Mouse (Mus musculus) frontal cortex, postnatal 10 days (tissue): ENCODE results near the gene Pabpc1l.
A peak's percentile ranks its signal among the peaks of the same experiment; 100 is the strongest.

Experiments used
- DNase-seq, 2 experiments: peaks; one replicate each; pipeline ENCODE4 v3.0.0; 2022; ENCODE audit warnings: low spot score in 2 of 2, mixed read lengths in 1 of 2

Gene Pabpc1l

GRCm38 (mm10) chr2:164025150-164025549 is at the start of gene Pabpc1l:
Pabpc1l (plus strand) TSS chr2:164025450.
- no peak for DNase-seq

- DNase-seq: no peak
Observed at GRCm38 (mm10) chr2:163976448-163976847, 48.8 kb upstream of the Pabpc1l start.

GRCm38 (mm10) chr2:163987233-163987632 is 38.0 kb upstream of the Pabpc1l start:
- DNase-seq: no peak

GRCm38 (mm10) chr2:163992871-163993270 is 32.4 kb upstream of the Pabpc1l start:
- DNase-seq: no peak

- DNase-seq: no peak
Observed at GRCm38 (mm10) chr2:163994654-163994976, 30.6 kb upstream of the Pabpc1l start, which contains the start of gene Ywhab. Ywhab (plus strand) TSS chr2:163994960.

GRCm38 (mm10) chr2:163994977-163995862 is 30.0 kb upstream of the Pabpc1l start:
- DNase-seq: peak; percentile 93 to 95

- DNase-seq: no peak
Observed at GRCm38 (mm10) chr2:163996275-163996674, 29.0 kb upstream of the Pabpc1l start.

GRCm38 (mm10) chr2:163996899-163997298 is 28.4 kb upstream of the Pabpc1l start:
- no peak for DNase-seq

- no peak for DNase-seq
Observed at GRCm38 (mm10) chr2:163998981-163999380, 26.3 kb upstream of the Pabpc1l start.

GRCm38 (mm10) chr2:164002637-164003036 is 22.6 kb upstream of the Pabpc1l start:
- DNase-seq: no peak

GRCm38 (mm10) chr2:164004503-164004902 is 20.7 kb upstream of the Pabpc1l start:
- no peak for DNase-seq

GRCm38 (mm10) chr2:164006932-164007331 is 18.3 kb upstream of the Pabpc1l start:
- no peak for DNase-seq

GRCm38 (mm10) chr2:164007547-164007946 is 17.7 kb upstream of the Pabpc1l start:
- DNase-seq: no peak

- DNase-seq: no peak
Observed at GRCm38 (mm10) chr2:164007987-164008545, 17.2 kb upstream of the Pabpc1l start.

GRCm38 (mm10) chr2:164009227-164009626 is 16.0 kb upstream of the Pabpc1l start:
- no peak for DNase-seq

- no peak for DNase-seq
Observed at GRCm38 (mm10) chr2:164010496-164010895, 14.8 kb upstream of the Pabpc1l start.

- no peak for DNase-seq
Observed at GRCm38 (mm10) chr2:164010944-164011343, 14.3 kb upstream of the Pabpc1l start.

- DNase-seq: no peak
Observed at GRCm38 (mm10) chr2:164015304-164015703, 9.9 kb upstream of the Pabpc1l start.

- no peak for DNase-seq
Observed at GRCm38 (mm10) chr2:164018910-164019309, 6.3 kb upstream of the Pabpc1l start.

- no peak for DNase-seq
Observed at GRCm38 (mm10) chr2:164019943-164020342, 5.3 kb upstream of the Pabpc1l start.

- no peak for DNase-seq
Observed at GRCm38 (mm10) chr2:164022104-164022503, 3.1 kb upstream of the Pabpc1l start.

GRCm38 (mm10) chr2:164031147-164031546 is 5.9 kb downstream of the Pabpc1l start:
- no peak for DNase-seq

- DNase-seq: no peak
Observed at GRCm38 (mm10) chr2:164032973-164033372, 7.7 kb downstream of the Pabpc1l start.
